Mouse (Mus musculus): ENCODE results near the gene Mis18a. TPM values are rescaled to one million over a fixed set of nuclear protein-coding genes. Genes with fewer than 3 reads are reported as not detected.

Gene Mis18a
- total and polyA plus RNA-seq, 3 experiments, result 26.3 to 114 (median 61.8) TPM

DNA sequence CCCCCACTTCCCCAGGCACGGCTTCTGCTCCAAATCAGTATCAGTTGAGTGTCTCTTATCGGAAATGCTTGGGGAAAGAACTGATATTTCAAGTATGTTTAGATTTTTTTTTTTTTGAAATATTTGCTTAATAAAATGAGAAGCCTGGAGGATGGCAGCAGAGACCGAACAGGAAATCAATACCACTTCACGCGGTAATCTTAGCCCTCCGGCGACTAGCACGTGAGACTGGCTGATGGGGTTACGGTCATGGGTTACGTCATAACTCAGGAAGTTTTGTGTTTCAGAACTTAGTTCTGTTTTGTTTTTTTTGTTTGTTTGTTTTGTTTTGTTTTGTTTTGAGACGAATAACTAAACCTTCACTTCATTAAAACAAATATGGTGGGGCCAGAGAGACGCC is 16.9 kb downstream of the Mis18a start:
- H3K9me3 ChIP-seq (replicated peaks), result no peaks in the 10 kb centered on the region
- no peaks in the 10 kb centered on the region for H3K27me3 ChIP-seq (ENCODE audit: insufficient read depth, low read length)
- no peaks in the 10 kb centered on the region for H3K36me3 ChIP-seq (replicated peaks)
- no peak overlapping the region for H3K4me3 ChIP-seq (ENCODE audit: low read depth, low read length)
- TF ChIP-seq TAL1 (conservative IDR thresholded peaks at IDR 0.05; ENCODE audit: low read depth, low read length) (no peak), GATA2 (IDR thresholded peaks at IDR 0.05; ENCODE audit: borderline replicate concordance, low read depth, low read length) (no peak), GATA1 (IDR thresholded peaks at IDR 0.05; ENCODE audit: borderline replicate concordance, low read length) (no peak), POLR2AphosphoS5 (IDR thresholded peaks at IDR 0.05; ENCODE audit: insufficient replicate concordance, low read depth, low read length) (no peak), CTCF (IDR thresholded peaks at IDR 0.05; ENCODE audit: low read depth, low read length) (no peak)
- ATAC-seq (ENCODE audit: extremely low read depth, insufficient number of reproducible peaks, low FRiP score, poor library complexity, severe bottlenecking) (no peak), DNase-seq (ENCODE audit: low spot score) (no peak)
- H3K4me1 ChIP-seq (ENCODE audit: insufficient read depth, low read depth, low read length), result no peaks in the 10 kb centered on the region; the same call in 1 of the 2 replicates

GRCm38 (mm10) chr16:90709711-90710289 is 17.4 kb downstream of the Mis18a start:
- TF ChIP-seq TAL1 (conservative IDR thresholded peaks at IDR 0.05; ENCODE audit: low read depth, low read length) (no peak), POLR2AphosphoS5 (IDR thresholded peaks at IDR 0.05; ENCODE audit: insufficient replicate concordance, low read depth, low read length) (no peak), GATA2 (IDR thresholded peaks at IDR 0.05; ENCODE audit: borderline replicate concordance, low read depth, low read length) (no peak), GATA1 (IDR thresholded peaks at IDR 0.05; ENCODE audit: borderline replicate concordance, low read length) (no peak), CTCF (IDR thresholded peaks at IDR 0.05; ENCODE audit: low read depth, low read length) (no peak)
- no peaks in the 10 kb centered on the region for H3K27me3 ChIP-seq (ENCODE audit: insufficient read depth, low read length)
- DNase-seq (ENCODE audit: low spot score) (no peak), ATAC-seq (ENCODE audit: extremely low read depth, insufficient number of reproducible peaks, low FRiP score, poor library complexity, severe bottlenecking) (no peak)
- H3K9me3 ChIP-seq (replicated peaks), result no peaks in the 10 kb centered on the region
- H3K4me1 ChIP-seq (ENCODE audit: insufficient read depth, low read depth, low read length), result no peaks in the 10 kb centered on the region; the same call in 1 of the 2 replicates
- no peaks in the 10 kb centered on the region for H3K36me3 ChIP-seq (replicated peaks)
- H3K4me3 ChIP-seq (ENCODE audit: low read depth, low read length), result no peak overlapping the region

DNA sequence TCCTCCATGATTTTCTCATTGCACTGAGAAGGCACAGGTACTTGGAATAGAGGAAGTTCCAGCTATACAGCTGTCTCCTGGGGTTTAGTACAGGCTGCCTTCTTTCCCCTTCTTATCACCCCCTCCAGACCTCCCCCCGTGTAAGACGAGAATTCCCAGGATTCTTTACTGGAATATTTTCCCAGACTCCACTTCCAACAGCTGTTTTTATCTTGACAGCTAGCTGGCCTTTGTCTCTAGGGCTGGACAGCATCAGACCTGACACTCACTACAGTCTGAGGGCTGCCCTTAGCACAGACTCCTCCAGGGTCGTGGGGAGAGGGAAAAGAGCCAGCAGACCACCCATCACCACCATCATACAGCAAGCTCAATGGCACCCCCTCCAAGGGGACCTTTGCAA is 20.9 kb downstream of the Mis18a start:
- Histone ChIP-seq H3K36me3 (replicated peaks) (no peaks in the 10 kb centered on the region), H3K4me1 (ENCODE audit: insufficient read depth, low read depth, low read length) (no peaks in the 10 kb centered on the region), H3K27me3 (ENCODE audit: insufficient read depth, low read length) (no peaks in the 10 kb centered on the region; the same call in 1 of the 2 replicates), H3K9me3 (replicated peaks) (no peaks in the 10 kb centered on the region), H3K4me3 (ENCODE audit: low read depth, low read length) (no peak overlapping the region)
- no peak for DNase-seq (ENCODE audit: low spot score)
- TF ChIP-seq GATA2 (IDR thresholded peaks at IDR 0.05; ENCODE audit: borderline replicate concordance, low read depth, low read length), result no peak
- no peak for TF ChIP-seq CTCF (IDR thresholded peaks at IDR 0.05; ENCODE audit: low read depth, low read length)
- no peak for TF ChIP-seq POLR2AphosphoS5 (IDR thresholded peaks at IDR 0.05; ENCODE audit: insufficient replicate concordance, low read depth, low read length)
- no peak for TF ChIP-seq TAL1 (conservative IDR thresholded peaks at IDR 0.05; ENCODE audit: low read depth, low read length)
- no peak for TF ChIP-seq GATA1 (IDR thresholded peaks at IDR 0.05; ENCODE audit: borderline replicate concordance, low read length)
- no peak for ATAC-seq (ENCODE audit: extremely low read depth, insufficient number of reproducible peaks, low FRiP score, poor library complexity, severe bottlenecking)

- DNase-seq (ENCODE audit: low spot score) (no peak), ATAC-seq (ENCODE audit: extremely low read depth, insufficient number of reproducible peaks, low FRiP score, poor library complexity, severe bottlenecking) (no peak)
- H3K27me3 ChIP-seq (ENCODE audit: insufficient read depth, low read length), result no peaks in the 10 kb centered on the region; the same call in 1 of the 2 replicates
- no peak overlapping the region for H3K4me3 ChIP-seq (ENCODE audit: low read depth, low read length)
- TF ChIP-seq POLR2AphosphoS5 (IDR thresholded peaks at IDR 0.05; ENCODE audit: insufficient replicate concordance, low read depth, low read length) (no peak), GATA1 (IDR thresholded peaks at IDR 0.05; ENCODE audit: borderline replicate concordance, low read length) (no peak), GATA2 (IDR thresholded peaks at IDR 0.05; ENCODE audit: borderline replicate concordance, low read depth, low read length) (no peak)
- no peaks in the 10 kb centered on the region for H3K9me3 ChIP-seq (replicated peaks)
- H3K36me3 ChIP-seq (replicated peaks), result no peaks in the 10 kb centered on the region
- no peaks in the 10 kb centered on the region for H3K4me1 ChIP-seq (ENCODE audit: insufficient read depth, low read depth, low read length)
Measured at GRCm38 (mm10) chr16:90704161-90704825, 22.9 kb downstream of the Mis18a start.

DNA sequence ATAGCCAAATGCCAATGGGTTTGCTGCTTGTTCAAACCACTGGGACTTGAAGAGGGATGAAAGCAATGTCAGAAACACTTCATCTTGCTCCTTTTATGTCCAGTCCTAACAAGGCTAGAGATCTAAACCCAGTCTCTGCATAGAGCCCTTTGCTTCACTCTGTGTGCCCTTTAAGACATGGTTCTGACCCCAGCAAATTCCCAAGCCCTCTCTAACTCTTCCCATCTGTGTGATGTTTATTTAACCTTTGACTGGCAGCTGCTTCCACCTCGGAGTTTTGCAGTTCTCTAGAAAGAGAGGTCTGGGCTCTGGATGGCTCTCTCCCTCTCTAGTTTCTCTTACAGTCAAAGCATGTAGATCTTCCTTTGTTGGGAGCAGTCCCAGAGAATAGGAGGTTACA is 23.6 kb downstream of the Mis18a start:
- TF ChIP-seq CTCF (IDR thresholded peaks at IDR 0.05; ENCODE audit: low read depth, low read length), result no peak
- no peak for TF ChIP-seq GATA2 (IDR thresholded peaks at IDR 0.05; ENCODE audit: borderline replicate concordance, low read depth, low read length)
- no peak for TF ChIP-seq TAL1 (conservative IDR thresholded peaks at IDR 0.05; ENCODE audit: low read depth, low read length)
- no peak for TF ChIP-seq POLR2AphosphoS5 (IDR thresholded peaks at IDR 0.05; ENCODE audit: insufficient replicate concordance, low read depth, low read length)
- no peak for TF ChIP-seq GATA1 (IDR thresholded peaks at IDR 0.05; ENCODE audit: borderline replicate concordance, low read length)
- Histone ChIP-seq H3K27me3 (ENCODE audit: insufficient read depth, low read length) (no peaks in the 10 kb centered on the region; the same call in 1 of the 2 replicates), H3K9me3 (replicated peaks) (no peaks in the 10 kb centered on the region)

DNA sequence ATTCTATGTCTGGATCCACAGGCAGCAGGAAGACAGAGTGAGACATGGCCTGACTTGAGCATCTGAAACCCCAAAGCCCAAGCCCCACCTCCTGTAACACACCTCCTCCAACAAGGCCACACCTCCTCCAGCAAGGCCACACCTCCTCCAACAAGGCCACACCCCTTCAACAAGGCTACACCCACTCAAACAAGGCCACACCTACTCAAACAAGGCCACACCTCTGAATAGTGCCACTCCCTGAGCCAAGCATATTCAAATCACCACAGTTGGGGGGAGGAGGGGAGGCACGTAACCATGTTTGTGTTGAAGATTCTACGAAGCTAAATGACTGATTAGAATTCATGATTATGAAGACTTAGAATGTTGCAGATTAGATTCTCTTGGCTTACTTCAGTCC is 25.7 kb downstream of the Mis18a start:
- no peak for TF ChIP-seq GATA2 (IDR thresholded peaks at IDR 0.05; ENCODE audit: borderline replicate concordance, low read depth, low read length)
- TF ChIP-seq GATA1 (IDR thresholded peaks at IDR 0.05; ENCODE audit: borderline replicate concordance, low read length), result no peak
- TF ChIP-seq POLR2AphosphoS5 (IDR thresholded peaks at IDR 0.05; ENCODE audit: insufficient replicate concordance, low read depth, low read length), result no peak
- TF ChIP-seq TAL1 (conservative IDR thresholded peaks at IDR 0.05; ENCODE audit: low read depth, low read length), result no peak
- no peak for TF ChIP-seq CTCF (IDR thresholded peaks at IDR 0.05; ENCODE audit: low read depth, low read length)
- H3K9me3 ChIP-seq (replicated peaks), result no peaks in the 10 kb centered on the region
- H3K27me3 ChIP-seq (ENCODE audit: insufficient read depth, low read length), result peaks cover 3% of the 10 kb centered on the region; the same call in 1 of the 2 replicates
- no peak for DNase-seq (ENCODE audit: low spot score)
- no peaks in the 10 kb centered on the region for H3K4me1 ChIP-seq (ENCODE audit: insufficient read depth, low read depth, low read length)
- H3K4me3 ChIP-seq (ENCODE audit: low read depth, low read length), result no peak overlapping the region
- no peak for ATAC-seq (ENCODE audit: extremely low read depth, insufficient number of reproducible peaks, low FRiP score, poor library complexity, severe bottlenecking)
- no peaks in the 10 kb centered on the region for H3K36me3 ChIP-seq (replicated peaks)

More for the DNA sequence above, 23.6 kb downstream of the Mis18a start:
- DNase-seq (ENCODE audit: low spot score) (no peak), ATAC-seq (ENCODE audit: extremely low read depth, insufficient number of reproducible peaks, low FRiP score, poor library complexity, severe bottlenecking) (no peak)
- no peaks in the 10 kb centered on the region for H3K4me1 ChIP-seq (ENCODE audit: insufficient read depth, low read depth, low read length)
- H3K36me3 ChIP-seq (replicated peaks), result no peaks in the 10 kb centered on the region
- no peak overlapping the region for H3K4me3 ChIP-seq (ENCODE audit: low read depth, low read length)
